Mouse (Mus musculus): Measurements from ENCODE around the gene Mgat1.

GRCm38 (mm10) chr11:49252048-49252447 lies 8.1 kb downstream of the Mgat1 start:
- TF ChIP-seq CTCF (conservative IDR thresholded peaks at IDR 0.05; ENCODE audit: low read length), result no peak
- no peak for TF ChIP-seq POU5F1 (IDR thresholded peaks at IDR 0.05; ENCODE audit: borderline replicate concordance, low read length)
